Mouse (Mus musculus) inflammation-experienced regulatory T-cells, adult 6 months (primary cell): ENCODE data around the gene D630003M21Rik. TPM values are rescaled to one million over a fixed set of nuclear protein-coding genes. Genes with fewer than 3 reads are reported as not detected.

Experiments used
- ATAC-seq: one replicate; pipeline ENCODE4 v1.8.0; 2017
- polyA plus RNA-seq, 3 experiments: library from polyadenylated mRNA; unstranded; fragments of 100-300 nt; shearing (Covaris generic); gene quantifications; one replicate each; pipeline ENCODE4 v1.2.1; 2017

The D630003M21Rik gene
- polyA plus RNA-seq, 3 experiments from 2014 or later, result not detected

DNA sequence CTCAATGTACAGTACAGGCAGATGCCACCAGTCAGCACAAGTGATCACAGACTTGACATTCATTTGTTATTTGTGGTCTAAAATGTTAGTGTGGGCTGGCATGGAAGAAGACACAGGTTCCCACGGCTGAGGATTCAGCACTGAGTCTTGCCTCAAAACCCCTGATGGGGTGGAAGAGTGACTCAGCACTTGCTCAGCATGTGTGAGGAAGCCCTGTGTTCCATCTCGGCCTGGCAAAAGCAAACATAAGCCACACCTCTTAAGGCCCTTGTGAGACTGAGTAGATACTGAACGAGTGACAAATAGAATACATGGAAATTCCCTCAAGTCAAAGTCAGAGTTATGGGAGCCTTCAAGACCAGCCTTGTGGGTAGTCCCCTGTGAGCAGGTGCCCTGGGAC lies 4.1 kb upstream of the D630003M21Rik start:
- ATAC-seq, result no peak

DNA sequence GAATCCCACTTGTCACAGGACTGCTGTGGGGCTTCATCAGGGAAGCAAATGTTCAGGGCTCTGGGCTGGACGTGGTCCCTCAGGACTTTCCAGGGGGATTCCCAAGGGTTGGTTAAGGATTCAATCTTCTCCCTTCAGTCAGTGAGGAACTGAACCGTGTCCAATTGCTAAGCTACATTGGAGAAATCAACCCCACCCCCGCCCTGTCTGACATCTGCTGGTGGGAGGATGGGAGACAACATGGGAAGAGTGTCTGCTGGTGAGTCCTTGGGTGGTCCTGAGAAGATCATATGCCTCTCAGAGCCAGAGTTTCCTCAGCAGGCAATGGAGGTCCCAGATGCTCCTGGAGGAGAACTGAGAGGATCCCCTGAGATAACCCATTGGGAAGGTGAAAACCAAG lies 3.4 kb upstream of the D630003M21Rik start:
- ATAC-seq, result no peak

DNA sequence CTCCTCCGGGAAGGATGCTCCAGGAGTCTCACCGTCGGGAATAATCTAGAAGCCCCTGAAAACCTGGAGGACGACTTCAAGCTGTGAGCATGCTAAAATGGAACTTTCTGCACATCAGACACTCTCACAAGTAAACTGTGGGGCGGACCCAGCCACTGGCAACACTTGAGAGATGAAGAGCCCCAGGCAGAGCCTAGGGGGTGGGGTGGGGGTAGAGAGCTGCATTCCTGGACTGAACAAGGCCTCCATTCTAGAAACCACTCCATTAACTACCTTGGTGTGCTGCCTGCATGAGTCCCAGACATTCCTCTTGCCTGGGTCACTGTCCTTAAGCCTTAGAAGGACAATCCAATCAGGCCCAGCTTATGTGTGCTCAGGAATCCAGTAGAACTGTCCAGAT lies 2.0 kb upstream of the D630003M21Rik start:
- ATAC-seq, result no peak

DNA sequence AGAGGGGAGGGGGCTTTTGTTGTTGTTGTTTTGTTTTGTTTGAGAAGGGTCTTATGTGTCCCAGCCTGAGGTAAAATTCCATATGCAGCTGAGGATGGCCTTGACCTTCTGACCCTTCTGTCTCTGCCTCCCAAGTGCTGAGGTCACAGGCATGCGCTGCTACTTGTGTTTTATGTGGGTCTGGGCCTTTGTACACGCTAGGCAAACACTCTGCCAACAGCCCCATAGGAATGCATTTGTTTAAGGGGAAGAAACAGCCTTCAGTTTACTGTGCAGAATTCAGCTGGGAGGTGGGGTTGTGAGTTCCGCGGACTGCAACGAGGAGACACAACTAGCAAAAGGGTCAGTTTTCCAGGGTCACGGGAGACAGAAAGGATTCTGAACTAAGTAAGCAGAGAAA lies 1.6 kb upstream of the D630003M21Rik start:
- no peak for ATAC-seq

DNA sequence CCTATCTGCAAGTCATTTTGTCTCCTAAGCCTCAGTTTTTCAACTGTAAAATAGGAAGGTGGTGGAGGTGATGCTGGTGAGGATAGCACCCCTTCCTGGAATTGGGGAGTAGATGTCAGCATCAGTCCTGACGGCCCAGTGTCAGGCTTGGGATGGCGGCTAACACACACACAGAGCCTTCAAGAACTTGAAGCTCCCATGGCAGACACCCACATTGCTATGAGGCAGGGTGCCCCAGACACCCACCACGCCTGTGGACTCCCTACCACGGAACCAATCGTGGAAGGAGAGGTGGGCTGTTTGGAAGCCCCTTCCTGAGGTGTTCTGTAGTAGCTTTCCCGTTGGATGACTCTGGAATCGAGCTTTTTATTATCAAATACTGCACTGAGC lies 476 bp upstream of the D630003M21Rik start:
- ATAC-seq, result no peak

DNA sequence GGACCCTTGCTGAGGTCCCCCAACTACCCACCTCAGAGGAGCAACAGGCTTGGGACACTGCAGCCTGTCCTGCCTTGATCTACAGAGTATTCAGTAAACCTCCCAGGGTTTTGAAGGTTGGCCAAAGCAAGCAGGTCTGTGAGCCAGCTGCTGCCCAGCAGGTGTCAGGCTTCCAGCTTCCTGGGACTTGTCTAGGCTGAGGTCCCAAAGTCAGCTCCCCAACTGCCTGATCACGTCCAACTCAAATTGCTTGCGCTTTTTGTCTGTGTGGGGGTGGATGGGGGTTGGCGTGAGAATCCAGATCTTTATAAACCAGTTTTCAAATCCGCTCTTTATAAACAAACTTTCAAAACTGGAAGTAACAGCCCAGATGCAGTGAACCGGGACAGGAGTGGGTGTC lies 3.7 kb downstream of the D630003M21Rik start:
- ATAC-seq, result no peak

DNA sequence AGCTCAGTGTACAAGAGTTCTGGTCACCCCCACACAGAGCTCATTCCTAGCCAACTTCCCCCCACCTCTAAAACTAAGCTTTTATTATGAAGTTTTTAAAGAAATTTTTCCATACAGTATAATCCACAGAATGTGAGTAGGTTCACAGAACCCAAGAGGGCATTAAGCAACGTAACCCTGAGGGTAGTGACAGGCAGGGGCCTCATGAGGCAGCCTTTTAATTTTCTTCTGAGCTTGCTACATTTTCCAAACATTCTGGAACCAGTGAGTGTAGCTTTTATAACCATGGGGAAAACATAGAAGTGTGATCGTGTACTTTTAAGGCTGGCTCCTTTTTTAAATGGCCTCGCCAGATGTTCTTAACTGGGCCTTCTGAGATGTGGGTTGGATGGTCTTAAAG lies 5.5 kb downstream of the D630003M21Rik start:
- ATAC-seq, result no peak

DNA sequence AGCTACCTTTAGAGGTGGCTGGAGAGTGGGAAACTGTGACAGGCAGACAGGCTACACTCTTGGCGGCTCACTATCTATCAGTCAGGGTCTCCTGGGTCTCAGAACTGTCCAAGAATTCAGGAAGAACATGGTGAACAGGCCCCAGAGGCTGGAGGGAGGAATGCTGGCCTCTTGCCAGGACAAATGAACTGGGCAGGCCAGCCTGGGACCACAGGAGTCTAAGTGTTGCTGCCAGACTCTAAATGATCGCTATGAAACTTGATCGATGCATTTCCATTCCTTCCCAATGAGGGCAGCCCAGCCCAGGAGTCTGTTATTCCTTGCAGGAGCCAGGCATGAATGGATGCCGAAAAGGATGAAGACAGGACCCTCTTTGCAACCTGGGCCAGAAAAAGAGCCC lies 6.4 kb downstream of the D630003M21Rik start:
- no peak for ATAC-seq

DNA sequence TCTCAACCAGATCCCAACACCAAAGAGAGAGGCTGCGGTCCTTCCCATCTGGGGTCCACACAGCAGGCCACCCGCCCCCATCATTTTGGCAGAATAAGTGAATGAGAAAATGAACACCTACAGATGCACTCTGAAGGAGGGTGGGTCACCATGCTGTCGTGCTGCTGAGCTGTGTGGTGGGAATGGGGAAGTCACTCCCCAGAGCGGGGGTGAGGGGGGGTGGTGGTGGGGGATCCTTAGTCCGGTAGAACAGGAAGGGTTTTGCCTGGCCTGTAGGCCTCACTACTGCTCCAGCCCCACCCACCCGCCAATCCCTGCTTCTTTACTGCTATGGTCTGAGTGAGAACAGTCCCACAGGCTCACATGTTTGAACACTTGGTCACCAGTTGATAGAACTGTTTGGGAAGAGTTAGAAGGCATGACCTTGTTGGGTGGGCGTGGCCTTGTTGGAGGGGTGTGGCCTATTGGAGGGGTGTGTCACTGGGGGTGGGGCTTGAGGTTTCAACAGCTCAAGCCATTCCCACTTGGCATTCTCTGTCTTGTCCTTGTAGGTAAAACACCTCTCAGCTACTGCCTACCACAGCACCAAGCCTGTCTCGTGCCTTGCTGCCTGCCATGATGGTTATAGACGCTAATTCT lies 7.5 kb downstream of the D630003M21Rik start:
- ATAC-seq, result no peak

DNA sequence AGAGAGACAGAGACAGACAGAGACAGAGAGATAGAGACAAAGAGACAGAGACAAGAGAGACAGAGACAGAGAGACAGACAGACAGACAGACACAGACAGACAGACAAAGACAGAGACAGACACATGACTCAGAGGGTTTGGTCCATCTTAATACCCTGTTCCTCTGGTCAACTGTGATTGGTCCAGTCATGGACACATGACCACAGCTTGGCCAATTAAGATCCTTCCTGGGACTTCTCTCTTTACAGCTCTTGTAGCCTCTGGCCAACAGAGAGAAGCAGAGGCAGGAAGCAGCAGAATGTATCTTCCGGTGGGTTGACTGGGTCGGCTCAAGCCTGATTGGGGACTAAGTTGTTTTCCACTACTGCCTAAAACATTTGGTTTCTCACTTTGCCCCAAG lies 9.5 kb downstream of the D630003M21Rik start:
- no peak for ATAC-seq

DNA sequence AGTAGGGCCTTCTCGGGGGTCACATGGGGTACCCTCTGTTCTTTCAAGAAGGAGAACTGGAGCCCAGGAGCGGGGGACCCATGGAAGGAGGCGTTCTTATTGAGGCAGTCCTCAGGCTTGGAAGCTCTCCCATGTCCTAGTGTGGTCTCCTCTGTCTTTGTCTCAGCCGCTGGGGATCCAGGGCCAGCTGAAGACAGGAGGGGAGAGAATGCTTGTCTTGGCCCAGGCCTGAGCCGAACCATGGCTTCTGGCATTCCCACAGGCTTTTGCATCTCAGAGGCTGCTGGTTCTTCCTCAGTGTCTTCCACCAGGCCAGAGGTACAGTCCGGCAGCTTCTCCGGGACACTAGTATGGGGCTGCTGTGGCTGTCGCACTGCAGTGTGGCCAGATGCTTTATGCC lies 12.5 kb downstream of the D630003M21Rik start:
- no peak for ATAC-seq

DNA sequence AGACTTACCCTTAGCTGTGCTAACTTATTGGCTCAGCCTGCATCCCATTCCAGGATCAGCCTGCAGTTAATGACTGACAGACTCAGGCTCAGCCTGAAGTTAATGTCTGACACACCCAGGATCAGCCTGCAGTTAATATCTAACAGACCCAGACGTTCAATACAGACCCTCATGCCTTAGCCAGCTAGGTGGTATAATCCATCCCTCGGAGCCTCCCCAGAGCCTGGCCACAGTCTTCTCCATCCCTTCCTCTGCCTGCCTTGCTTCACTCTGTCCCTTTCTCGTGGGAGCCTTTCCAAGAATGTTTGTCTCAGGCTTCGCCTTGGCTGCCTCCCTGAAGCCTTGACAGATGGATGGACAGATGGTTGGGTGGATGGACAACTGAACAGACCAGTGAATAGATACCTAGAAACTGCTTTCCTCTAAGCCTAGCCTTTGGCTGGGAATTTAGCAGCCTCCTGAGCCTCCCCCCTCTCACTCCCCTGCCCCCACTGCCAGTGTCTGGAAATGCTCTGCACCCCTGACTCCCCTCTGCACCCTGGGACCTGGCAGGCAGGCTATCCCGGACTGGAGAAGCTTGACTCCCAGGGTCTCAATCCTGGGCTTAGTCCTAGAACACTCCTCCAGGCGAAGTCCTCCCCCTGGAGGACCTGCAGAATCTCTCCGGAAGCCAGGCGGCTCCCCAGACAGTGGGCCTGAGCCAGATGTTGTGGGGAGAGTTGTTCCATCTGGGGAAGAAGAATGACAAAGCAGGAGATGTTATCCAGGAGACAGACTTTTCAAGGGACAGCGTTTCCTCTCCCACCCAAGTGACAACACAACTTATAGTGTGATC lies 13.5 kb downstream of the D630003M21Rik start:
- no peak for ATAC-seq

DNA sequence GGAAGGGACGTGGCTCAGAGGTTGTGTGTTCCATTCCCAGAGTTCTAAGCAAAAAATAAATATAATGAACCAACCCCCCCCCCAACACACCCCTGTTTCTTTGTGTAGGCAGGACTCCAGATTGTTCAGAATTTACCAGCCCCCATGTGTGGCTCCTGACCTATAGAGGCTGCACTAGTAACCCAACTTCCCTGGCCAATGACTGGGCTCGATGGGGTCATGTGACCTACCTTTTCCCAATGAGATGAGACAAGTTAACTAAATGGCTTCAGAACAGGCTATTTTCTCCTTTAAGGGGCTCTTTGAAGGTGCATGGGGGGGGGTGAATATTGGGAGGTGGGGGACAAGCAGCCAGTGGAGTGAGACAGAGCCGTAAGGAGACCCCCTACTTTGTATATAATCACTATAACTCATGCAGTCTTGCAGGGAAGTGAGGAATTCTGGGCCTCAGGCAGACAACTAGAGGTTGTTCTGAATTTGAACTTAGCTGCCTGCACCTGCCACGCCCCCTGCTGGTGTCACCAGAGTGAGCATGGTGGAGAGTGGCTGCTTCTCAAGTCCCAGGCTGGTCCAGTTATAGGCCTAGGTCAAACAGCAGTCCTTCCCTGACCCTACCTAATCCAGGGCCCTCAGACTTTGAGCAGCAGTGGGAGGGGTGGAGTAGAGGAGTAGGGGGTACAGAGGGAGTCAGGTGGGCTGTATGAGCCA lies 17.1 kb downstream of the D630003M21Rik start:
- no peak for ATAC-seq

DNA sequence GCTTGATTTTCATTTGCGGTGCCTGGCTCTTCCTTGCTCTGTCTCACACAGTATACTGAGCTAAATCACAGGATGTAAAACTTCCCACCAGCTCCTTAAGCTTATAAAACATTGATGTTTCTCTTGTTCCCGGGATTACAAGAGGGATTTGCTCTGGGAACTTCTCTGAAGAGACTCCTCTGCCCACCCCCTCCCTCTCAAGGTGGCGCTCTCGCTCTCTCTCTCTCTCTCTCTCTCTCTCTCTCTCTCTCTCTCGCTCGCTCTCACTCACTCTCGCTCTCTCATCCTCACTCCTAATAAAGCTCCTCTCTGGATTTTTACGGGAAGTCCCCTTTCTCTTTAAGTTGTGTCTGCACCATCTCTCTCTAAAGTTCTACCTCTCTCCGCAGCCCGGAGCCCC lies 18.1 kb downstream of the D630003M21Rik start:
- ATAC-seq, result no peak

DNA sequence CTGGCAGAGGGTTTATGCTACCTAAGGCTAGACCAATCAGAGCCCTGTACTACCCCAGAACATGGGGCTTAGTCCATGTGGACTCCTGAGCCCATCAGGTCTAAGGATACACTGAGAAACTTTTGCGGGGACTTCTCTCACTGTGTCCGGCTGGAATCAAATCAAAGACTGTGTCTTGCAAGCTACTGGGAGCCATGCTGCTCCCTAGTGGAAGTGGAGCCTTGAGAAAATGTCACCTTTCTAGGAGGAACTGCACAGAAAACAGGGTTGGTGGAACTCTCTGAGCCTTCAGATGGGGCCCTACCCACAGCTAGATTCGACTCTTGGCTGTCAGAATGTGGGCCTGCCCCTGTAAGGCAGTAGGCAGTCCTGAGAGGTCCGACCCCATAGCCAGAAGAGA lies 18.5 kb downstream of the D630003M21Rik start:
- ATAC-seq, result no peak

DNA sequence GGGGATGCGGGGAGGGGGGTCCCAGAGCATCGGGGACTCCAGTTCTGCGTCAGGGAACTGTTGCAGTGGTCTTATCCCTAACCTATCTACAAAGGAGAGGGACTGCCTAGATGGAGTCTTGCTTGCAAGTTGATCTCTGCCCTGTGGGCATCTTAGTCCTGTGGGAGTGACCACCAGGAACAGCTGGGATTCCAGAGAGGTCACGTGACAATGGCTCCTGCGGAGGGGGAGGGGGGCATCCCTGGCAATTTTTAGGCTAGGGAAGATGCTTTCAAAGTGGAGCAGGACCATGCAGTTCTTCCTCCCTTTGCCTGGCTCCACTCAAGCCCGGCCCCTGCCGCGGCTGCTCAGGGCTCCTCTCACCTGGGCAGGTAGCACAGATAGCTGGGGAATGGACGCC lies 19.2 kb downstream of the D630003M21Rik start:
- no peak for ATAC-seq

DNA sequence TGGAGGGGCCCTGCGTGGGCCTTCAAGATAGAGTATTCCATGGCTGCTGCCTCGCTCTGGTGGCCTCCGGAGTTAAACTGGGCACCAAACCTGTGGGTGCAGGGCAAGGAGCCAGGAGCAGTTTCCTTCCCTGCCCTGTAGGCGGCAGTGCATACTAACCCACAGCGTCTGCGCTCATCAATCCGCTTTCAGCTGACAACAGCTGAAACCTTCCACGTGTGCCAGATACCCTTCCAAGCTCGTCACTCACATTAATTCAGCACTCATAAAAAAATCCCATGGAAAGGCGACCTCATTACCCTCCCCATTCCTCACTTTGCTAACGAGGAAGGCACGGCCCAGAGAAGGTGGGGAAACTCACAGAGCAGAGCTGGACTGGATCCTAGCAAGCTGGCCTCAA lies 21.2 kb downstream of the D630003M21Rik start:
- ATAC-seq, result peak; percentile 63

DNA sequence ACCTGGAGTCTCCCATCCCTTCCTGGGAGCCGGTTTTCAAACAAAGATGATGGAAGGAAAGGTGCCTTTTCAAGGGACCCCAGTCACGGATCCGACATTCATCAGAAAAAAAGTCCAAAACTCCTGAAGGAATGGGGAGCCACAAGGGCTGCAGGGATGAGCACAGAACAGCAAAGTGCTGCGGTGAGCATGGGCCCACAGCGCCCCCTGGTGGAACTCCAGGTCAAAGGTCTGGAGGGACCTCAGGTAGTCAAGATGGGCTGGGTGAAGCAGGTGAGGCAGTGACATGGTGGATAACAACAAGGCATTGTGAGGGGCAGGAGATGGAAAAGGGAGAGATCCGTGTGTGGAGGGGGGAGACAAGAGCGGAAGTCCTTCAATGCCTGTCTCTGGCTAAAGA lies 24.9 kb downstream of the D630003M21Rik start:
- no peak for ATAC-seq

DNA sequence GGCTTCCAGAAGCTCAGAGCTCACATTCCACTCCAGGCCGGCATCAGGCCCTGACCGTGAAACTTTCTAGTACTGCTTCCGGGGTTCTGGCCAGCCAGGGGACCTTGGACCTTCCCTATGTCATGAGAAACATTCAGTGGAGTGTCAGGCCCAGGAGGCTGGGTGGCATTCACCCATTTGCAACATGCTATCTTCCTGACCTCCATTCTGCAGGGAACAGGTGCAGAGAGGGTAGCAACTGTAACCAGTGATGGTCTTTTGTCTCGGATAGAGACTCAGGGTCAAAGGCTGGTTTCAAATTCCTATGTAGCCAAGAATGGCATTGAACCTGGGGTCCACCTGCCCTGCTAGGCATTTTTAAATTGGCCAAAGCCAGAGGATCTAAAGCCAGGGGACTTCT lies 25.3 kb downstream of the D630003M21Rik start:
- ATAC-seq, result no peak

DNA sequence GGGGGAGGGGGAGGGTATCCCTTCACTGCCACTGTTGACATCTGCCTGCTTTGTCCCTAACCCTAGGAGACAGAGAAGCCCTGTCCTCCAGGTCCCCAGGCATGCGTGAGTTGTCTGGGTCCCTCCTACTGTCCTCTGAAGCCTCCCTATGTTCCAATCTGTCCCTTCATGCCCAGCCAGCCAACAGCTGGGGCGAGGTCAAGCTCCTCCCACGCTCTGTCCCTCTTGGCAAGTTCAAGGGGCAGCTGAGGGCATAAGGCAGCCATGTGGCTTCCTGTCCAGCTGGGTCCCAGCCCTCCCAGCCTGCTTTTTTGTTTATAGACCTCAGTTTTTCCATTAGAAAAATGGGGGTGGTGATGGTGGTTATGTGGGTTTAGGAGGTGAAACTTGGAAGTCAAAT lies 29.7 kb downstream of the D630003M21Rik start:
- no peak for ATAC-seq

DNA sequence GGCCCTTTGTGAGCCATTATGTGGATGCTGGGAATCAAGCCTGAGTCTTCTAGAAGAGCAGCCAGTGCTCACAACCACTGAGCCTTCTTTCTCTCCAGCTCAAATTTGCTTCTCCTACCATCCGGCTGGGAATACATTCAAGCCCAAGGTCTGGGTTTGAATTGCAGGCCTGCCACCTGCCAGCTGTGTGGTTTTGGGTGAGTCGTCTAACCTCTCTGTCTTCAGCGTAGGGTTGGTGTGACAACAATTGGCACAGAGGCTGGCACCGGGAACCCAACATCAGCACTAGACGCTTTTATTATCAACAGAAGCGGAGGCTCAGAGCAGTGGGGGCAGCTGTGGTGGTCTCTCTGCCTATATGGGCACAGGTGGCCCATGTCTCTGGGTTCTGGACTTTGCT lies 30.2 kb downstream of the D630003M21Rik start:
- no peak for ATAC-seq

DNA sequence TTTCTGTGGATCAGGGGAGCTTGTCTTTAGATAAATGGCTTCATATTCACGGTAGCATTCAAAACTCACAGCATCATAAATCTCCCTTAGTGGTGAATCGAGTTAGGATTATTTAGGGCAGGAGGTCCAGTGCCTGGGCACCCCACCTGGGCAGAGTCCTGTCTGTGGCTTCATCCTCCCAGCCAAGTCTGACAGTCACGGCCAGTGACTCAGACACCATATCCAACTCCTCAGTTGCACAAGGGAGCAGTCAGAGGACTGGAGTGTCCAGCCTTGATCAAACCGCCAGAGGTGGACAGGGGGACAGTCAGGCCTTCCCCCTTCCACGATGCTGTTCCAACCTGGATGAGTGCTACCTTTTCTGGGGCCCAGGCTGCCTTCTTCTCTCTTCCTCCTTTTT lies 31.1 kb downstream of the D630003M21Rik start:
- ATAC-seq, result no peak

DNA sequence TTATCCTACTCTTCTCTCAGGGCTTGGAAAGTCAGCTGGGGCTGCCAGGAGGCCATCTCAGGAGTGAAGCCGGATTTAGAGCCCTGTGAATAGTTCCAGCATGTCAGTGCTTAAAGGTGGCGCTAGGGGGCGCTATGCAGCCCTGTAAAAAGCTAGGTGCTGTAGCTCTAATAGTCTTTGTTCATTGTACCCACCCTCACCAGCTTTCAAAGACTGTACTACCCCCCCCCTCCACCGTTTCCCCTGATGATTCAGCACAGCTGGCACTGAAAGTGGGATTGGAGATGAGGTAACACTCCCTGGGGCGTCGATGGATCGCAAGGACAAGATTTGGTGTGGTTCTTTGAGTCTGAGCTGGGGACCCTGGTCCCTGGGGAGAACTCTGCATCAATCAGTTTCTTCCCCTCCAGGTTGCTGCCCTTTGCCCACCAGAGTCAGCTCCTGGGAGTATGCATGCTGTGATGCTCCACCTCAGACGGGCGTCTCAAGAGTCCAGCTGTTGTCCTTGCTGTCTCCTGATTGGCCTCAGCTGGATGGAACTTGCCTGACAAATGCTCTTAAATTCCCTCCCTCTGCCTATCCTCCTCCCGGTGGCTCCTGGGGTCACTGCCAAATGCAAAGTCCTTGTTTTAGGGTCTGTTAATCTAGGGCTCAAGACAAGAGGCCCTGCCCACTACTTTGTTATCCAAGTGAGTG lies 33.9 kb downstream of the D630003M21Rik start:
- no peak for ATAC-seq
